Mouse (Mus musculus) bone marrow macrophage, adult 2 months (primary cell): ENCODE results near the gene Herc1. TPM values are rescaled to one million over a fixed set of nuclear protein-coding genes. Genes with fewer than 3 reads are reported as not detected.

Experiments
- H3K27ac ChIP-seq: 2 replicates; pipeline ENCODE4 v1.5.1; 2012; ENCODE audit warnings: low read depth, low read length; ENCODE audit not compliant: insufficient read depth
- H3K4me1 ChIP-seq: 2 replicates; pipeline ENCODE4 v1.6.1; 2012; ENCODE audit warnings: low read length; ENCODE audit not compliant: control insufficient read depth, insufficient read depth
- H3K4me3 ChIP-seq: 2 replicates; pipeline ENCODE4 v1.5.1; 2012; ENCODE audit warnings: mild to moderate bottlenecking, low read length, moderate library complexity; ENCODE audit not compliant: insufficient read depth
- CTCF ChIP-seq: IDR thresholded peaks from 2 replicates; pipeline ENCODE4 v1.5.1; 2012; ENCODE audit warnings: low read depth, mild to moderate bottlenecking, low read length, moderate library complexity
- POLR2A ChIP-seq: IDR thresholded peaks from 2 replicates; pipeline ENCODE4 v1.6.1; 2012; ENCODE audit warnings: mild to moderate bottlenecking, low read depth, low read length, borderline replicate concordance
- polyA plus RNA-seq: library from polyadenylated mRNA; stranded (reverse); fragments of >200 nt; gene quantifications from 2 replicates; pipeline ENCODE4 v1.2.4, GENCODE M21; 2012; ENCODE audit not compliant: missing spikeins, insufficient read depth, insufficient read length

Gene Herc1
- polyA plus RNA-seq, 1 experiment, result 45.5 TPM

DNA sequence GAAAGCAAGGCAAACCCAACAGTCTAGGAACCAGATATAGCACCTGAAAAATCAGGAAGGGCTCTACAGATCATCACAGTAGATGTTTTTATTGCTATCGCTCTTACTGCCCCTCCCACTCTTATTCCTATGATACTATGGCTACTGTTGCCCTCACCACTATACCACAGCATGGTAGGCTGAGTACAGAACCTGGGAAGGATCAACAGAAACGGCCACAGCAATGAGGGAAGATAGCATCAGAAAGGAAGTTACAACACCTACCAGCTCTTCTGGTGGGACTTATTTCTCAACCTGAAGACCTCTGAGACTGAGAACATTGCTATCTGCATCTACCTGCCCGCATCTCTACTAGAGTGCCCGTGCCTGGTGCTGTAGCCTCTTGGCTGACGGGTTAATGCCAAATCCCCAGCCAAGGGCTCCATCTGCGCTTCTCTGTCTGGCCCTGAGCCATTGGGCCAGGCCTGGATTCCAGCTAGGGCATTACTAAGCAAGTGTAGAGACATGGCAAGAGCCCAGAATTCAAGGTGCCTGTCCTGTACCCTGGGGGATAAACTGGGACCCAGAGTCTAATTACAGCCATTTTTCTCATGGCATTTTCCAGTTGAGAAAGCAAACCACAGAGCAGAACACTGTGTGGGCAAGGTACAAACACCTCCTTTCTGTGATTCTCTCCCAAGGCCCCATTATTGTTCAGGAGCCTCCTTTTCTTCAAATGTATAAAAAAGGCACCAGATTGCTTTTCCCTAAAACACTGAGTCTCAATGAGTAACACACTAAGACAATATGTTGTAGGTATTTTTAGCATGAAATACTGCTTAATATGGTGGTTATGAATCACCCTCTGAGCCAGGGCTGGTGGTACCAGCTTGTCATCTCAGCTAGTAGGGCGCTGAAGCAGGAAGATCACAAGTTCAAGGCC is 28.0 kb upstream of the Herc1 start:
- H3K4me1 ChIP-seq, result peaks cover 3% of the 10 kb centered on the region
- no peak for TF ChIP-seq CTCF
- TF ChIP-seq POLR2A, result no peak
- no peak overlapping the region for H3K27ac ChIP-seq
- no peak overlapping the region for H3K4me3 ChIP-seq

DNA sequence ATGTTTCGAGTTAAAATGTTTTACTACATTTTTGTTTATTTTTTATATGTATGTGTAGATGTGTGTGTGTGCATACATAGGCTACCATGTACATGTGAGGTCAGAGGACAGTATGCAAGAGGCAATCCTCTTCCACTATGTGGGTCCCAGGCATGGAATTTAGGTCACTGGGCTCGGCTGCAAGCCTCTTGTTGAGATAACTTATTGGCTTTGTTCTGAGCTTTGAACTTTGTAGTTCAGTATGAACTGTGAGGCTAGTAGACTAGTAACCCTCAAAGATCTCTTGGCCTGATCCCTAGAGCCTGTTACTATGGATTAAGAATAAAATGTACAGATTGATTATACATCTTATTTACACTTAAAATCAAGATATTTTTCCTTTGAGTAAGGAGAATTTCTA is 23.4 kb upstream of the Herc1 start:
- TF ChIP-seq POLR2A (no peak), CTCF (no peak)
- no peak overlapping the region for H3K27ac ChIP-seq
- peaks cover 3% of the 10 kb centered on the region for H3K4me1 ChIP-seq
- H3K4me3 ChIP-seq, result no peak overlapping the region

DNA sequence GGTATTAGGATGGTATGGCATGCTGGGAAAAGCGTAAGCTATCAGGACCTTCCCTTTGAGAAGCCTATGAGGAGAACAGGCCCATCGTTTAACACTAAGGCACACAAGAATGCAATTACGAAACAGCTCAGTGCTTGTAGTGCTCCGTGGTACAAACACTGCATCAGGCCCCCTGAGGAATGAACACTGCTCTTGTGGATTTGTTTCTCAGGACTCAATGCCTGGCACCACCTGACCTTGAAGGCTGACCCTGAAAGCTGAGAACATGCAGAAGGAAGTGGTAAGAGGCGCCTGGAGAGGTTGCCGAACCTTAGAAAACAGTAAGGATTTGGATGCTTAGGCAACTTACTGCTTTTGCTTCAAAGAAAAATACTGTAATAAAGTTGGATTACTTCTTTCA is 20.8 kb upstream of the Herc1 start:
- no peak for TF ChIP-seq POLR2A
- TF ChIP-seq CTCF, result no peak
- Histone ChIP-seq H3K4me3 (no peak overlapping the region), H3K27ac (no peak overlapping the region), H3K4me1 (peaks cover 3% of the 10 kb centered on the region)

DNA sequence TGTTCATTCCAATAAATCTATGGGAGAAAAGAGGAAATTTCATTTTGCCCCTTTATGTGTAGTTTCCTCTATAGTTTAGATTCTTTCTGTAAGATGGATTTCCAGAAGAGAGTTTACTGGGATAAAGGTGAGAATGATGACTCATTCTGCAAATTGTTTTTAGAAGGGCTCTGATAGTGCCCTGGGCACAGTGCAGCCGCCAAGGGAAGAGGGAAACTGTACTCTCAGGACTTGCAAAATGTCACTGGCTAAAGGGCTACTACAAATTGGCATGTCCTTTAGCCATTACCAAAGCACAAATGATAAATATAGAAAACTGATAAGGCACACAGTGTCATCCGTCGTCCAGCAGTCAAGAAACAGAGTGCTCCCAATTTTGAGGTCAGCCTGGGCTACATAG is 19.8 kb upstream of the Herc1 start:
- Histone ChIP-seq H3K27ac (no peak overlapping the region), H3K4me1 (peaks cover 3% of the 10 kb centered on the region), H3K4me3 (no peak overlapping the region)
- no peak for TF ChIP-seq CTCF
- TF ChIP-seq POLR2A, result no peak

DNA sequence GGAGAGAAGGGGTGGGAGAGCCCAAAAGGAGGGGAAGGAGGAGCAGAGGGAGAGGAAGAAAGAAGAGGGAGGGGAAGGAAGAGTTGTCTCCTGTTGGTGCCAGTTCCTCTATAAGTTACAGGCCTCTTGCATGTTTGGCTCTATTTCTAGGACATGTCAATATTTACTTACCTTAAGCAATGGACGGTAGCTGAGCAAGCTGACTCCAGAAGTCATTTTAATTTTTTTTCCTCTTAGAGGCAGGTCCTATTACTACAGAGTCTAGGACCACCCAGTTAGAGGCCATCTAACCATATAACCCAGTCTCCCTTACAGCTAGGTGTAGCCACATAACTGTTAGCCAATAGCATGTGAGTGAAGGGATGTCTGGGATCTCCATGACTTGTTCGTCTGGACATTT is 18.7 kb upstream of the Herc1 start:
- Histone ChIP-seq H3K4me1 (no peaks in the 10 kb centered on the region), H3K4me3 (no peak overlapping the region), H3K27ac (no peak overlapping the region)
- TF ChIP-seq POLR2A (no peak), CTCF (no peak)

DNA sequence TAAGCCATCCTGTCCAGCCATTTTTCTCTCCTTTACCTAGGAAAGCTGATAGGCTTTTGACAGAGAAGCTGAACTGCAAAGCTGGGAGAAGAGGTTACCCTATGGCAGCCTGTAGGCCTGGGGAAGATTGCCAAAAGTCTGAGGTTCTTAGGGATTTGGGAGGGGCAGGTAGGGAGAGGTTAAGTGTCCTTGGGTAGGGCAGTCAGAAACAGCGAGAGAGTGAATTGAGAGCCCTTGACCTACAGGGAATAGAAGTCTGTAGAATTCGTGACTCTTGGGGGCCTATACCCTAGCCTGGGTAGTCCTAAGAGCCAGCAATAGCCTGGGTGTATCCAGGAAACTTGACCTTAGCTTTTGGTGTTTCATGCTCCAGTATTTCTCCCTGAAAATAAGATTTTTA is 17.9 kb upstream of the Herc1 start:
- no peak overlapping the region for H3K27ac ChIP-seq
- H3K4me3 ChIP-seq, result no peak overlapping the region
- H3K4me1 ChIP-seq, result no peaks in the 10 kb centered on the region
- no peak for TF ChIP-seq CTCF
- no peak for TF ChIP-seq POLR2A

DNA sequence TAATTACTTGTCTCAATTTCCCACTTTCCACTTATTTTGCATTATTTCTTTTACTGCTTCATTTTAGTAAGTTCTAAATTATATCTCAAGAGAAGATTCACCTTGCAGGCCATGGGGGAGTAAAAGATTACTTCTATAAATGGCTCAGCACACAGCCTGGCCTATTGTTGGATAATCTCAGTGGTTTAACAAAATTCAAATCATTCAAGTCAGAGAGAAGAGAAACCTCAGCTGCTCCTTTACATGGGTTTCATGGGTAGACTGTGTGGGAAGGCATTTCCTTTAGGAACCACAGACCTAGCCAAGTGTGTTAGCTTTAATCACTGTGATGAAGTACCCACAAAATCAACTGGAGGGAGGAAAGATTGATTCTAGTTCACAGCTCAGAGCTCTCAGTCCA is 13.0 kb upstream of the Herc1 start:
- no peak for TF ChIP-seq CTCF
- no peak for TF ChIP-seq POLR2A
- H3K27ac ChIP-seq, result no peak overlapping the region
- H3K4me1 ChIP-seq, result peaks cover 9% of the 10 kb centered on the region
- no peak overlapping the region for H3K4me3 ChIP-seq

DNA sequence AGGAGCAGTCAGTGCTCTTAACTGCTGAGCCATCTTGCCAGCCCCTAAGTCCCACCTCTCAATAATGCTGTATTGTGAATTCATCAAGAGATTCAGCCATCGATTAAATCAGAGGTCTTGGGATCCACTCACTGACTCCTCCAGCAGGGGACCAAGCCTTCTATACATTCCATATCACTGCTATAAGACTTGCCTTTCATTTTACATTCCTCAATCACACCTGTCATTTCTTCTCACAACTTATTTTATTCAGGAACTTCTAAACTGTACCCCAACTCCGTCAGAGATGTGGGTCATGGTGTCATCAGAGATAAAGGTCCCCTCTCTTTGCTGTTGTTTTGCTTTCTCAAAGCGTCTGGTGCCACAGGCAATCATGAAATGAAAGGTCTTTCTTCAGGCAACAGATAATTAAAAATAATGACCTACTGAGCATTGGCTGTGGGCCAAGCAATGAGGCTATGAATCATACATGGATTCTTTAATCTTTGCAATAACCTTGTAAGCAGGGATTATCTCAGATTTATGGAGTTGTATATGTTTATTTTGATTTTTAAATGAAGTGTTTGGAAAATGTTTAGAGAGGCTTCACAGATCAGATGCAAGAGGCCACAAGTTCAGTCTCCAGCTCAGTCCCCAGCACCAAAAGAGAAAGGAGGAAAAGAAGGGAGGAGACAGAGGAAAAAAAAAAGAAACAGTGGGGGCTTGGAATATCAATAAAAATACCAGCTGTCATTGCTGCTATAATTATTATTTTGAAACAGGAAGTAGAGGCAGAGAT is 12.1 kb upstream of the Herc1 start:
- no peak overlapping the region for H3K4me3 ChIP-seq
- H3K4me1 ChIP-seq, result peaks cover 9% of the 10 kb centered on the region
- no peak for TF ChIP-seq POLR2A
- no peak for TF ChIP-seq CTCF
- no peak overlapping the region for H3K27ac ChIP-seq

DNA sequence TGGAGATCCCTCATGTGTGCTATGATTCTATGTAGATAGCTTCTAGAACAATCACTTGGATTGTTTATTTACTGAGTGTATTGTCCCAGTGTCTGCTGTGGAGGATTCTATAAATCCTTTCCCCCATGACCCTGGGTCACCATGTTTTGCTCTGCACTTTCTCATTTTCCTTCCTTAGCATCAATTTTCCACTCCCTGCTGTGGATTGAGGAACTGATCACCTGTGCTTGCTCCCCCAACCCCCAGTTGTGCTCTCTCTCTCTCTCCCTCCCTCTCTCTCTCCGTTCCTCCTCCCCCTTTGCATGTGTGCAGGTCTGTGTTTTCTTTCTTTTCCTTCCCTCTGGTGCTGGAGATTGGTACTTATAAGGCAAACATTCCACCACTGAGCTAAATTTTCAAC is 10.5 kb upstream of the Herc1 start:
- no peak overlapping the region for H3K27ac ChIP-seq
- H3K4me1 ChIP-seq, result peaks cover 9% of the 10 kb centered on the region
- no peak overlapping the region for H3K4me3 ChIP-seq
- TF ChIP-seq CTCF (no peak), POLR2A (no peak)

DNA sequence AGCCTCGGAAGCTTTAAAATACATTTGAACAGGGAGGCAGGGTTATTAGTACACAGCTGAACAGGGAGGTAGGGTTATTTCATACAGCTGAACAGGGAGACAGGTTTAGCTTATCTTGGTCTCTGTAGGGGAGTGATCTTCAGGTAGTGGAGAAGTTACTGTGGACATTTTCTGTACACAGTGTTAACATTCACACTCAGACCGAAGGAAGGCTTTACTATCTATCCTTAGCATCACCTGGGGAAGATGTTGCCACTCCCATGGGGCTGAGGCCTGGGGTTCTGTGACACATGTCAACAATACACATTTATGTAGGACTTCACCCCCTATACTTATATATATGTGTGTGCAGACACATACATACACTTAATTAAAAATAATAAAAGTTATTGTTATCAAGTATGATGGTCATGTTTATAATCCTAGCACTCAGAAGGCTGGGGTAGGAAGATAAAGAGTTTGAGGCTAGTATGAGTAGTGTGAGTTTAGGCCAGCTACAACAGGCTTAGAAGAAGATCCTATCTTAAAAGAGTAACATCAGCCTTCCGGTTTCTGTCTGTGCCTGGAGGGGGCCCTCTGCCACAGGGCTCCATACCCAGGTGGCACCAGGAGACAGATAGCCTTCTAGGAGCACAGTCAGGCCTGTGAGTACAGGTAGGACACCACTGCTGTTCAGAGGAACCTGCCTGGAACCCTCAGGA is 9.7 kb upstream of the Herc1 start:
- Histone ChIP-seq H3K27ac (no peak overlapping the region), H3K4me1 (peaks cover 9% of the 10 kb centered on the region), H3K4me3 (no peak overlapping the region)
- TF ChIP-seq CTCF (no peak), POLR2A (no peak)
